Mouse (Mus musculus): ENCODE results near the gene Gm21985. TPM values are rescaled to one million over a fixed set of nuclear protein-coding genes. Genes with fewer than 3 reads are reported as not detected.
"Not testable (repeated sequence)": the region's sequence is repeated elsewhere in the genome, so short reads cannot be mapped to it uniquely, and the experiment has no call there.

Gm21985 gene
- total RNA-seq, 2 experiments from 2014 or later = 0.44 TPM; not detected in 1

GRCm38 (mm10) chr2:112448046-112448445 is 181.9 kb downstream of the Gm21985 start:
- DNase-seq; intact Hi-C loops (cut with DNase I): not testable (repeated sequence)

GRCm38 (mm10) chr2:112448510-112449059 is 182.5 kb downstream of the Gm21985 start:
- DNase-seq = no peak
- intact Hi-C loops (cut with DNase I) = no loop called here

- DNase-seq = no peak
- intact Hi-C loops (cut with DNase I) = loop anchor here (5.0 kb wide), 1 partner anchor 72 kb away; the partner anchor contains the start of gene Katnbl1
Observed at GRCm38 (mm10) chr2:112449597-112450296, 183.6 kb downstream of the Gm21985 start.

- intact Hi-C loops (cut with DNase I) = loop anchor here (5.0 kb wide), 1 partner anchor 75 kb away; the partner anchor contains the start of gene Katnbl1
- not testable (repeated sequence) for DNase-seq
Observed at GRCm38 (mm10) chr2:112452513-112452912, 186.4 kb downstream of the Gm21985 start.

GRCm38 (mm10) chr2:112454125-112454861 is 188.2 kb downstream of the Gm21985 start:
- intact Hi-C loops (cut with DNase I) = loop anchor here (5.0 kb wide), 1 partner anchor 77 kb away; the partner anchor contains the start of gene Katnbl1
- no peak for DNase-seq

GRCm38 (mm10) chr2:112454862-112455564 is 188.9 kb downstream of the Gm21985 start, which contains the start of gene Emc7:
TSS of gene Emc7 (plus strand) at chr2:112454997.
- intact Hi-C loops (cut with DNase I) = loop anchor here (5.0 kb wide), 1 partner anchor 78 kb away; the partner anchor contains the start of gene Katnbl1
- DNase-seq = peak; percentile 96 to 97

Other genes starting within 250 kb of the Gm21985 start
- gene Olfr1311, start 241.9 kb upstream of the Gm21985 start, total RNA-seq (2021) = not detected
- not detected for gene Olfr1312, start 216.1 kb upstream of the Gm21985 start, total RNA-seq (2021)
- gene Olfr1313, start 188.5 kb upstream of the Gm21985 start, total RNA-seq (2021) = not detected
- gene Olfr1314, start 169.5 kb upstream of the Gm21985 start, total RNA-seq (2021) = not detected
- not detected for gene Olfr1315-ps1, start 150.9 kb upstream of the Gm21985 start, total RNA-seq (2021)
- not detected for gene Olfr1316, start 131.3 kb upstream of the Gm21985 start, total RNA-seq (2021)
- gene Olfr1317, start 126.0 kb upstream of the Gm21985 start, total RNA-seq (2021) = not detected
- not detected for gene Olfr1318, start 112.1 kb upstream of the Gm21985 start, total RNA-seq (2021)
- gene Lpcat4, start 26.8 kb upstream of the Gm21985 start, total RNA-seq (2021) = 1 to 10 TPM in 1 of 2 experiments, under 1 TPM in 1; 0.69 to 1.0 TPM
- gene Nutm1, start 7.0 kb upstream of the Gm21985 start, total RNA-seq (2021) = not detected
- gene Nop10, start 4.4 kb upstream of the Gm21985 start, total RNA-seq (2021) = 10 to 100 TPM; 46.2 to 50.4 TPM
- gene Slc12a6, start 489 bp upstream of the Gm21985 start, total RNA-seq (2021) = 10 to 100 TPM; 18.5 to 27.1 TPM
- gene Emc4, start 101.7 kb downstream of the Gm21985 start, total RNA-seq (2021) = 10 to 100 TPM; 59.0 to 71.1 TPM
- gene Katnbl1, start 112.9 kb downstream of the Gm21985 start, total RNA-seq (2021) = 1 to 10 TPM; 1.9 to 3.1 TPM
- 10 to 100 TPM; 11.5 to 12.7 TPM for gene Emc7, start 188.7 kb downstream of the Gm21985 start, total RNA-seq (2021)
- not detected for gene Chrm5, start 214.5 kb downstream of the Gm21985 start, total RNA-seq (2021)
- gene Aven, start 226.7 kb downstream of the Gm21985 start, total RNA-seq (2021) = 10 to 100 TPM; 16.3 to 20.3 TPM